Mouse (Mus musculus) forebrain, embryonic 11.5 days (tissue): ENCODE measurements at regions not wholly inside any gene's neighbourhood (a gene's known extent, or its start where the extent isn't known, plus 50 kb on each side); places are given as distances from the start of the nearest gene placed in this dataset.

Experiments
- ATAC-seq: fragments of 200-750 bp; cut with Nextera tagmentation; replicated peaks from 2 replicates; pipeline ENCODE4 v1.8.0; 2017; ENCODE audit warnings: moderate TSS enrichment; ENCODE audit not compliant: low FRiP score
- DNase-seq: peaks from one replicate; pipeline ENCODE4 v3.0.0-alpha.2; 2017; ENCODE audit warnings: low spot score
- H3K27ac ChIP-seq: fragments of 300-500 bp; sonication (generic); 2 replicates; pipeline ENCODE4 v1.5.1; 2014; ENCODE audit warnings: low read depth, low read length
- H3K27me3 ChIP-seq: fragments of 300-500 bp; sonication (generic); 2 replicates; pipeline ENCODE4 v1.6.1; 2014; ENCODE audit warnings: mild to moderate bottlenecking, low read length, mixed read lengths; ENCODE audit not compliant: control insufficient read depth, insufficient read depth
- H3K36me3 ChIP-seq: fragments of 300-500 bp; sonication (generic); 2 replicates; pipeline ENCODE4 v1.6.1; 2014; ENCODE audit warnings: mild to moderate bottlenecking, low read length, moderate library complexity, mixed read lengths; ENCODE audit not compliant: control insufficient read depth, insufficient read depth
- H3K4me1 ChIP-seq: fragments of 300-500 bp; sonication (generic); replicated peaks from 2 replicates; pipeline ENCODE4 v1.6.1; 2014; ENCODE audit warnings: low read length, mixed read lengths; ENCODE audit not compliant: control insufficient read depth, insufficient read depth
- H3K4me2 ChIP-seq: fragments of 300-500 bp; sonication (generic); 2 replicates; pipeline ENCODE4 v1.6.1; 2014; ENCODE audit warnings: low read depth, mild to moderate bottlenecking, low read length, moderate library complexity, mixed read lengths; ENCODE audit not compliant: severe bottlenecking
- H3K4me3 ChIP-seq: fragments of 300-500 bp; sonication (generic); 2 replicates; pipeline ENCODE4 v1.5.1; 2014; ENCODE audit warnings: low read depth, low read length
- H3K9ac ChIP-seq: fragments of 300-500 bp; sonication (generic); 2 replicates; pipeline ENCODE4 v1.6.1; 2014; ENCODE audit warnings: low read length
- H3K9me3 ChIP-seq: fragments of 300-500 bp; sonication (generic); 2 replicates; pipeline ENCODE4 v1.6.1; 2016; ENCODE audit warnings: low read length, mixed read lengths; ENCODE audit not compliant: control insufficient read depth
- WGBS: fragments of 180-500 bp; shearing (Covaris S2); extraction: QIAGEN DNeasy Blood & Tissue Kit; methylation state at CpG from one replicate; pipeline ENCODE4 v1.1.7; 2014; 5-methylcytosine and 5-hydroxymethylcytosine counted together

- Histone ChIP-seq H3K9me3 (no peaks in the 10 kb centered on the region), H3K4me3 (no peak overlapping the region), H3K4me1 (no peaks in the 10 kb centered on the region), H3K36me3 (no peaks in the 10 kb centered on the region), H3K27me3 (no peaks in the 10 kb centered on the region), H3K4me2 (no peak overlapping the region), H3K27ac (no peak overlapping the region), H3K9ac (no peak overlapping the region)
- 52% methylated on average over 1 of the region's 1 CpGs for WGBS
- DNase-seq (no peak), ATAC-seq (no peak)
These were observed 311.3 kb upstream of the Runx1 start for GRCm38 (mm10) chr16:93137249-93137648.

GRCm38 (mm10) chr16:93131404-93131803, 305.5 kb upstream of the Runx1 start:
- H3K27me3 ChIP-seq = no peaks in the 10 kb centered on the region
- no peak overlapping the region for H3K4me3 ChIP-seq
- no peak overlapping the region for H3K9ac ChIP-seq
- no peak for ATAC-seq
- H3K4me1 ChIP-seq = no peaks in the 10 kb centered on the region
- DNase-seq = no peak
- H3K27ac ChIP-seq = no peak overlapping the region
- H3K9me3 ChIP-seq = no peaks in the 10 kb centered on the region
- H3K36me3 ChIP-seq = no peaks in the 10 kb centered on the region
- 88% methylated on average over 5 of the region's 5 CpGs for WGBS
- no peak overlapping the region for H3K4me2 ChIP-seq

GRCm38 (mm10) chr16:93130622-93131021, 304.7 kb upstream of the Runx1 start:
- no peak overlapping the region for H3K9ac ChIP-seq
- H3K4me2 ChIP-seq = no peak overlapping the region
- no peaks in the 10 kb centered on the region for H3K4me1 ChIP-seq
- no peak overlapping the region for H3K4me3 ChIP-seq
- H3K9me3 ChIP-seq = no peaks in the 10 kb centered on the region
- DNase-seq (no peak), ATAC-seq (no peak)
- no peaks in the 10 kb centered on the region for H3K36me3 ChIP-seq
- no peaks in the 10 kb centered on the region for H3K27me3 ChIP-seq
- no peak overlapping the region for H3K27ac ChIP-seq
- 80% methylated on average over 6 of the region's 6 CpGs for WGBS

GRCm38 (mm10) chr16:93123707-93124106, 297.8 kb upstream of the Runx1 start:
- DNase-seq (no peak), ATAC-seq (no peak)
- H3K4me1 ChIP-seq = no peaks in the 10 kb centered on the region
- H3K4me3 ChIP-seq = no peak overlapping the region
- no peak overlapping the region for H3K9ac ChIP-seq
- H3K9me3 ChIP-seq = no peaks in the 10 kb centered on the region
- no peak overlapping the region for H3K27ac ChIP-seq
- H3K4me2 ChIP-seq = no peak overlapping the region
- H3K36me3 ChIP-seq = no peaks in the 10 kb centered on the region
- no peaks in the 10 kb centered on the region for H3K27me3 ChIP-seq
- WGBS = 92% methylated on average over 8 of the region's 8 CpGs

- no peaks in the 10 kb centered on the region for H3K4me1 ChIP-seq
- DNase-seq = no peak
- H3K4me2 ChIP-seq = no peak overlapping the region
- no peak overlapping the region for H3K9ac ChIP-seq
- no peaks in the 10 kb centered on the region for H3K9me3 ChIP-seq
- ATAC-seq = peak; percentile 70
- no peak overlapping the region for H3K4me3 ChIP-seq
- no peak overlapping the region for H3K27ac ChIP-seq
- H3K27me3 ChIP-seq = no peaks in the 10 kb centered on the region
- H3K36me3 ChIP-seq = no peaks in the 10 kb centered on the region
- WGBS = 50% methylated on average over 16 of the region's 16 CpGs
These were observed 290.4 kb upstream of the Runx1 start for GRCm38 (mm10) chr16:93116111-93116969.

- Histone ChIP-seq H3K36me3 (no peaks in the 10 kb centered on the region), H3K27ac (no peak overlapping the region), H3K4me2 (no peak overlapping the region), H3K9me3 (no peaks in the 10 kb centered on the region), H3K4me3 (no peak overlapping the region), H3K27me3 (no peaks in the 10 kb centered on the region), H3K4me1 (no peaks in the 10 kb centered on the region), H3K9ac (no peak overlapping the region)
- ATAC-seq (no peak), DNase-seq (no peak)
- 80% methylated on average over 3 of the region's 3 CpGs for WGBS
These were observed 285.0 kb upstream of the Runx1 start for GRCm38 (mm10) chr16:93110912-93111311.

GRCm38 (mm10) chr16:93110451-93110850, 284.5 kb upstream of the Runx1 start:
- no peaks in the 10 kb centered on the region for H3K36me3 ChIP-seq
- no peak for ATAC-seq
- H3K9me3 ChIP-seq = no peaks in the 10 kb centered on the region
- DNase-seq = no peak
- no peaks in the 10 kb centered on the region for H3K27me3 ChIP-seq
- H3K4me2 ChIP-seq = no peak overlapping the region
- H3K9ac ChIP-seq = no peak overlapping the region
- no peaks in the 10 kb centered on the region for H3K4me1 ChIP-seq
- WGBS = 86% methylated on average over 6 of the region's 6 CpGs
- H3K27ac ChIP-seq = no peak overlapping the region
- no peak overlapping the region for H3K4me3 ChIP-seq

GRCm38 (mm10) chr16:93109683-93110407, 283.9 kb upstream of the Runx1 start:
- H3K4me3 ChIP-seq = no peak overlapping the region
- no peak overlapping the region for H3K4me2 ChIP-seq
- no peaks in the 10 kb centered on the region for H3K27me3 ChIP-seq
- no peaks in the 10 kb centered on the region for H3K9me3 ChIP-seq
- ATAC-seq (no peak), DNase-seq (no peak)
- WGBS = 89% methylated on average over 12 of the region's 12 CpGs
- H3K4me1 ChIP-seq = no peaks in the 10 kb centered on the region
- H3K36me3 ChIP-seq = no peaks in the 10 kb centered on the region
- H3K9ac ChIP-seq = no peak overlapping the region
- no peak overlapping the region for H3K27ac ChIP-seq

GRCm38 (mm10) chr16:93107524-93107845, 281.5 kb upstream of the Runx1 start:
- no peaks in the 10 kb centered on the region for H3K9me3 ChIP-seq
- no peaks in the 10 kb centered on the region for H3K4me1 ChIP-seq
- no peaks in the 10 kb centered on the region for H3K36me3 ChIP-seq
- DNase-seq = no peak
- no peak overlapping the region for H3K27ac ChIP-seq
- no peak overlapping the region for H3K4me2 ChIP-seq
- H3K4me3 ChIP-seq = no peak overlapping the region
- no peak overlapping the region for H3K9ac ChIP-seq
- H3K27me3 ChIP-seq = no peaks in the 10 kb centered on the region
- WGBS = 88% methylated on average over 5 of the region's 5 CpGs
- no peak for ATAC-seq
